ENCODE assay signal across 8 mouse cellular contexts in the genomic region with DNA sequence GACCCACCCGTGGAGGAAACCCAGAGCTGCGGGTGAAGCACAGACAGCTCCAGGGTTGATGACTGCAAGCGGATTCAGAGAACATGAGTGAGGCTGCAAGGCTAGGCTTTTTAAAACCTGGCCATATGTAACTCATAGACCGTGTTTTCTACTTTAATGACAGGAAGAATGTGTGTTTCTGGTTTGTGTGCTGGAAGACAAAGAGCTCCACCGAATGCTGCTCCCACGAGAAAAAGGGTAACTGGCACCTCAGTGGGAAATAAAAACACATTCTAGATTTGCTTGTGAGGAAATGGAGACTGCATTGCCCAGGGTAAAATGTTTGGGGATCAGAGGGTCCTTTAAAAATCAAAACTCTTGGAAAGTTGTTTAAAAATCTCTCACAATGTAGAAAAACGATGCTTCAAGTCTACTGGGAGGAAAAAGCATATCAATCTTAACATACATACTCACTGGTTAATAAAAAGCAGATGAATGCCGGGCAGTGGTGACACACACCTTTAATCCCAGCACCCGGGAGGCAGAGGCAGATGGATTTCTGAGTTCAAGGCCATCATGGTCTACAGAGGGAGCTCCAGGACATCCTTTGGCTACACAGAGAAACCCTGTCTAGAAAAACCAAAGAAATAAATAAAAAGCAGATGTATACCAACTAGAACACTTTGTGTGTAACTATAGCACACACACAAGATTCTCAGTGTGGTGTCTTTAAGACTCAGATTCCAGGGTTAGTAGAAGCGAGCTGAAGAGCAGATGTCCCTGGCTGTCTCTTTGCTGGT. TPM values are rescaled to one million over a fixed set of nuclear protein-coding genes. Genes with fewer than 3 reads are reported as not detected.
A peak's percentile ranks its signal among the peaks of the same experiment; 100 is the strongest.
DNase-seq lines count a peak whose midpoint lies in the region; ATAC-seq and TF ChIP-seq lines count a peak whose summit lies in the region.

No protein-coding gene starts in this region.

- H3K4me3 ChIP-seq in cerebellum, adult 2 months (replicated peaks; ENCODE audit: insufficient read depth, low read depth, low read length), result peak overlapping the region; percentile 92
- peak overlapping the region; percentile 51 for H3K4me3 ChIP-seq in C2C12 (ENCODE audit: insufficient read depth, poor library complexity, severe bottlenecking)
- H3K4me3 ChIP-seq in embryonic facial prominence, embryonic 14.5 days (ENCODE audit: low read depth, low read length), result peak overlapping the region; percentile 84
- H3K4me3 ChIP-seq in kidney, embryonic 15.5 days (replicated peaks), result peak overlapping the region; percentile 87
- H3K4me3 ChIP-seq in myocyte, result peak overlapping the region; percentile 46

- no peaks in the 10 kb centered on the region for H3K9me3 ChIP-seq in embryonic facial prominence, embryonic 14.5 days (ENCODE audit: control insufficient read depth, low read length)
- no peaks in the 10 kb centered on the region for H3K9me3 ChIP-seq in kidney, embryonic 15.5 days (replicated peaks)

- no peak for ATAC-seq in embryonic facial prominence, embryonic 14.5 days (ENCODE audit: low read depth)
- ATAC-seq in kidney, embryonic 15.5 days (replicated peaks; ENCODE audit: low FRiP score), result no peak
- ATAC-seq in granulocyte monocyte progenitor cell, adult 5-6 weeks (replicated peaks; ENCODE audit: poor library complexity, severe bottlenecking), result no peak

- H3K4me2 ChIP-seq in embryonic facial prominence, embryonic 14.5 days (ENCODE audit: low read depth, low read length), result peak overlapping the region; percentile 82
- H3K4me2 ChIP-seq in kidney, embryonic 15.5 days, result peak overlapping the region; percentile 64
- H3K4me2 ChIP-seq in myocyte (ENCODE audit: low read depth), result peak overlapping the region; percentile 90

- TF ChIP-seq CTCF in cerebellum, adult 2 months (IDR thresholded peaks at IDR 0.05; ENCODE audit: borderline replicate concordance, insufficient read depth, low read depth, low read length), result no peak
- no peak for TF ChIP-seq CTCF in C2C12 (IDR thresholded peaks at IDR 0.05; ENCODE audit: control insufficient read depth, insufficient read depth, insufficient read length)

- no peaks in the 10 kb centered on the region for H3K27me3 ChIP-seq in cerebellum, adult 2 months (ENCODE audit: control insufficient read depth, insufficient read depth, low read length)
- no peaks in the 10 kb centered on the region for H3K27me3 ChIP-seq in C2C12 (ENCODE audit: control insufficient read depth, insufficient read depth, insufficient read length)
- H3K27me3 ChIP-seq in embryonic facial prominence, embryonic 14.5 days (replicated peaks; ENCODE audit: control insufficient read depth, insufficient read depth, low read length), result no peaks in the 10 kb centered on the region
- H3K27me3 ChIP-seq in kidney, embryonic 15.5 days, result no peaks in the 10 kb centered on the region
- H3K27me3 ChIP-seq in myocyte (ENCODE audit: control insufficient read depth, insufficient read depth, insufficient read length), result no peaks in the 10 kb centered on the region

- H3ac ChIP-seq in C2C12 (ENCODE audit: control insufficient read depth, insufficient read length, low read depth), result peak overlapping the region; percentile 82
- peak overlapping the region; percentile 85 for H3ac ChIP-seq in myocyte (ENCODE audit: control insufficient read depth, insufficient read length)

- DNase-seq in cerebellum, adult 2 months, result peak in 1 of 2 experiments; percentile 29
- no peak for DNase-seq in cerebellum, adult 11 months
- peak; percentile 30 for DNase-seq in embryonic facial prominence, embryonic 14.5 days (ENCODE audit: low spot score)
- DNase-seq in frontal cortex, postnatal 36 days (ENCODE audit: low spot score in 2 of 2), result no peak

- 4% methylated on average over 10 of the region's 10 CpGs for WGBS in cerebellum, adult 2 months
- WGBS in embryonic facial prominence, embryonic 14.5 days, result 4% methylated on average over 10 of the region's 10 CpGs
- 10% methylated on average over 10 of the region's 10 CpGs for WGBS in kidney, embryonic 15.5 days

- H3K79me3 ChIP-seq in C2C12 (ENCODE audit: low read depth), result no peaks in the 10 kb centered on the region

- H3K9ac ChIP-seq in embryonic facial prominence, embryonic 14.5 days (ENCODE audit: low read depth, low read length), result peak overlapping the region; percentile 75
- H3K9ac ChIP-seq in kidney, embryonic 15.5 days, result peak overlapping the region; percentile 81

- H3K4me1 ChIP-seq in cerebellum, adult 2 months (ENCODE audit: control insufficient read depth, insufficient read depth, low read length), result no peaks in the 10 kb centered on the region
- 0 out of 2 replicates have a peak, but pooled peaks cover 7% of the 10 kb centered on the region for H3K4me1 ChIP-seq in embryonic facial prominence, embryonic 14.5 days (ENCODE audit: control insufficient read depth, insufficient read depth, low read length)
- peaks cover 19% of the 10 kb centered on the region for H3K4me1 ChIP-seq in kidney, embryonic 15.5 days

- H3K36me3 ChIP-seq in C2C12 (ENCODE audit: control insufficient read depth, insufficient read depth) (no peaks in the 10 kb centered on the region), myocyte (ENCODE audit: control insufficient read depth, insufficient read depth) (peaks cover 8% of the 10 kb centered on the region)
- H3K36me3 ChIP-seq in embryonic facial prominence, embryonic 14.5 days (ENCODE audit: control insufficient read depth, insufficient read depth, low read length), result peaks cover 47% of the 10 kb centered on the region
- H3K36me3 ChIP-seq in kidney, embryonic 15.5 days, result peaks cover 45% of the 10 kb centered on the region

- TF ChIP-seq POLR2A in cerebellum, adult 2 months (IDR thresholded peaks at IDR 0.05; ENCODE audit: borderline replicate concordance, insufficient read depth, low read length), result no peak
- no peak for TF ChIP-seq POLR2A in myocyte (IDR thresholded peaks at IDR 0.05; ENCODE audit: insufficient read length, low read depth)

- peak overlapping the region; percentile 80 for H3K27ac ChIP-seq in cerebellum, adult 2 months (ENCODE audit: insufficient read depth, low read length)
- peak overlapping the region; percentile 94 for H3K27ac ChIP-seq in embryonic facial prominence, embryonic 14.5 days (replicated peaks; ENCODE audit: low read depth, low read length)
- H3K27ac ChIP-seq in kidney, embryonic 15.5 days, result peak overlapping the region; percentile 93

- peaks cover 20% of the 10 kb centered on the region for H3K79me2 ChIP-seq in C2C12 (ENCODE audit: control insufficient read depth, insufficient read depth)
- H3K79me2 ChIP-seq in myocyte (ENCODE audit: control insufficient read depth, insufficient read depth), result no peaks in the 10 kb centered on the region

TF ChIP-seq in C2C12, 6 proteins besides CTCF, POLR2A, EP300 and RAD21:
- TF ChIP-seq MYOG (IDR thresholded peaks at IDR 0.05; ENCODE audit: control insufficient read depth, extremely low read depth, insufficient read length) (no peak), CEBPB (IDR thresholded peaks at IDR 0.05; ENCODE audit: low read depth) (no peak), FOSL1 (IDR thresholded peaks at IDR 0.05; ENCODE audit: insufficient read depth, low read length, poor library complexity, severe bottlenecking) (no peak), MAX (IDR thresholded peaks at IDR 0.05) (no peak), USF1 (IDR thresholded peaks at IDR 0.05; ENCODE audit: low read depth) (no peak), MYOD1 (IDR thresholded peaks at IDR 0.05; ENCODE audit: control insufficient read depth, insufficient read length, low read depth) (no peak)

TF ChIP-seq in myocyte, 11 proteins besides CTCF, POLR2A, EP300 and RAD21:
- TF ChIP-seq POLR2AphosphoS2 (IDR thresholded peaks at IDR 0.05; ENCODE audit: insufficient read length, low read depth) (no peak), TCF3 (IDR thresholded peaks at IDR 0.05; ENCODE audit: insufficient read length, low read depth) (no peak), TCF12 (IDR thresholded peaks at IDR 0.05; ENCODE audit: insufficient read depth, poor library complexity, severe bottlenecking) (no peak), CEBPB (IDR thresholded peaks at IDR 0.05; ENCODE audit: insufficient read depth, poor library complexity, severe bottlenecking) (no peak), E2F4 (IDR thresholded peaks at IDR 0.05; ENCODE audit: insufficient read depth) (no peak), MAX (IDR thresholded peaks at IDR 0.05; ENCODE audit: low read depth) (no peak), MYOD1 (IDR thresholded peaks at IDR 0.05; ENCODE audit: control insufficient read depth in 1 of 3, insufficient read length in 2 of 3, low read depth in 2 of 3) (no peak), SRF (IDR thresholded peaks at IDR 0.05; ENCODE audit: control insufficient read depth, insufficient read length, low read depth) (no peak)

RNA-seq across cellular contexts. Expression of a gene that starts 0.6 kb away (rescaled TPM):
- polyA plus RNA-seq in cerebellum, adult 2 months (2012; rRNA removed), result 28.8 and 29.3 TPM in 2 replicates
- polyA plus RNA-seq in C2C12 (2012; fragmentation: generic; extraction: Trizol), result 61.0 TPM
- 79.2 and 79.3 TPM in 2 replicates for polyA plus RNA-seq in embryonic facial prominence, embryonic 14.5 days (2014; fragmentation: Nextera tagmentation; extraction: Ambion mirVana)
- 90.1 and 90.4 TPM in 2 replicates for polyA plus RNA-seq in kidney, embryonic 15.5 days (2015; fragmentation: Nextera tagmentation; extraction: Ambion mirVana)
- 38.5 TPM for polyA plus RNA-seq in myocyte (2012; fragmentation: generic; extraction: Trizol)
- 53.2 and 68.7 TPM in 2 replicates for total RNA-seq in granulocyte monocyte progenitor cell, adult 5-6 weeks (2014; fragmentation: Nextera tagmentation)
- 71.9 and 94.4 TPM in 2 replicates for total RNA-seq in granulocyte monocyte progenitor cell, adult 5-6 weeks (2017)
